Mouse (Mus musculus): ENCODE results near the gene Zfp874a. TPM values are rescaled to one million over a fixed set of nuclear protein-coding genes. Genes with fewer than 3 reads are reported as not detected.
"Not testable (repeated sequence)": the region's sequence is repeated elsewhere in the genome, so short reads cannot be mapped to it uniquely, and the experiment has no call there.

Gene Zfp874a
- polyA plus RNA-seq, 2 experiments, result 5.5 to 9.9 TPM

GRCm38 (mm10) chr13:67428116-67428515 is 23.3 kb downstream of the Zfp874a start:
- Histone ChIP-seq H3K4me2 (replicated peaks; ENCODE audit: low read depth, low read length, severe bottlenecking) (no peak overlapping the region), H3K9ac (ENCODE audit: low read depth, low read length, severe bottlenecking) (no peak overlapping the region), H3K36me3 (ENCODE audit: control insufficient read depth, insufficient read depth, low read length) (no peaks in the 10 kb centered on the region), H3K9me3 (ENCODE audit: control insufficient read depth, low read length) (no peaks in the 10 kb centered on the region), H3K4me1 (ENCODE audit: control insufficient read depth, insufficient read depth, low read length) (no peaks in the 10 kb centered on the region), H3K27ac (replicated peaks; ENCODE audit: low read depth, low read length) (no peak overlapping the region), H3K27me3 (ENCODE audit: control insufficient read depth, insufficient read depth, low read length) (no peaks in the 10 kb centered on the region), H3K4me3 (replicated peaks; ENCODE audit: low read length) (no peak overlapping the region)
- DNase-seq (ENCODE audit: low spot score) (no peak), ATAC-seq (ENCODE audit: low FRiP score, low read depth) (no peak)
- TF ChIP-seq POLR2A (IDR thresholded peaks at IDR 0.05; ENCODE audit: borderline replicate concordance, extremely low read depth, insufficient read depth, insufficient read length), result no peak
- WGBS, result 64% methylated on average over 3 of the region's 3 CpGs

- not testable (repeated sequence) for H3K27ac ChIP-seq (replicated peaks; ENCODE audit: low read depth, low read length); H3K4me2 ChIP-seq (replicated peaks; ENCODE audit: low read depth, low read length, severe bottlenecking); H3K4me1 ChIP-seq (ENCODE audit: control insufficient read depth, insufficient read depth, low read length); H3K9ac ChIP-seq (ENCODE audit: low read depth, low read length, severe bottlenecking); H3K27me3 ChIP-seq (ENCODE audit: control insufficient read depth, insufficient read depth, low read length); DNase-seq (ENCODE audit: low spot score); H3K36me3 ChIP-seq (ENCODE audit: control insufficient read depth, insufficient read depth, low read length); H3K9me3 ChIP-seq (ENCODE audit: control insufficient read depth, low read length); H3K4me3 ChIP-seq (replicated peaks; ENCODE audit: low read length); ATAC-seq (ENCODE audit: low FRiP score, low read depth)
These were observed 25.7 kb downstream of the Zfp874a start for GRCm38 (mm10) chr13:67425699-67426098.

- 92% methylated on average over 2 of the region's 2 CpGs for WGBS
- not testable (repeated sequence) for H3K27me3 ChIP-seq (ENCODE audit: control insufficient read depth, insufficient read depth, low read length); H3K36me3 ChIP-seq (ENCODE audit: control insufficient read depth, insufficient read depth, low read length); ATAC-seq (ENCODE audit: low FRiP score, low read depth); H3K4me2 ChIP-seq (replicated peaks; ENCODE audit: low read depth, low read length, severe bottlenecking); H3K27ac ChIP-seq (replicated peaks; ENCODE audit: low read depth, low read length); H3K4me1 ChIP-seq (ENCODE audit: control insufficient read depth, insufficient read depth, low read length); H3K9me3 ChIP-seq (ENCODE audit: control insufficient read depth, low read length); H3K9ac ChIP-seq (ENCODE audit: low read depth, low read length, severe bottlenecking); DNase-seq (ENCODE audit: low spot score); H3K4me3 ChIP-seq (replicated peaks; ENCODE audit: low read length)
These were observed 28.9 kb downstream of the Zfp874a start for GRCm38 (mm10) chr13:67422532-67422931.

GRCm38 (mm10) chr13:67421207-67421857 is 30.1 kb downstream of the Zfp874a start, which contains the start of gene Zfp459:
TSS of gene Zfp459 (minus strand) at chr13:67421418.
- H3K27me3 ChIP-seq (ENCODE audit: control insufficient read depth, insufficient read depth, low read length), result no peaks in the 10 kb centered on the region
- no peaks in the 10 kb centered on the region for H3K9me3 ChIP-seq (ENCODE audit: control insufficient read depth, low read length)
- ATAC-seq (ENCODE audit: low FRiP score, low read depth) (peak; percentile 81), DNase-seq (ENCODE audit: low spot score) (peak; percentile 29)
- no peak for TF ChIP-seq POLR2A (IDR thresholded peaks at IDR 0.05; ENCODE audit: borderline replicate concordance, extremely low read depth, insufficient read depth, insufficient read length)
- H3K4me2 ChIP-seq (replicated peaks; ENCODE audit: low read depth, low read length, severe bottlenecking), result peak within 1 kb of the TSS; percentile 64
- no peaks in the 10 kb centered on the region for H3K36me3 ChIP-seq (ENCODE audit: control insufficient read depth, insufficient read depth, low read length)
- H3K27ac ChIP-seq (replicated peaks; ENCODE audit: low read depth, low read length), result no peak within 1 kb of the TSS
- H3K9ac ChIP-seq (ENCODE audit: low read depth, low read length, severe bottlenecking), result peak within 1 kb of the TSS; percentile 58
- WGBS, result 2% methylated on average over 22 of the region's 22 CpGs
- H3K4me3 ChIP-seq (replicated peaks; ENCODE audit: low read length), result peak within 1 kb of the TSS; percentile 53
- 0 out of 2 replicates have a peak, but pooled peaks cover 4% of the 10 kb centered on the region for H3K4me1 ChIP-seq (ENCODE audit: control insufficient read depth, insufficient read depth, low read length)

GRCm38 (mm10) chr13:67420558-67421206 is 30.7 kb downstream of the Zfp874a start:
- no peak overlapping the region for H3K27ac ChIP-seq (replicated peaks; ENCODE audit: low read depth, low read length)
- peak overlapping the region; percentile 58 for H3K9ac ChIP-seq (ENCODE audit: low read depth, low read length, severe bottlenecking)
- H3K4me2 ChIP-seq (replicated peaks; ENCODE audit: low read depth, low read length, severe bottlenecking), result peak overlapping the region; percentile 64
- no peak for TF ChIP-seq POLR2A (IDR thresholded peaks at IDR 0.05; ENCODE audit: borderline replicate concordance, extremely low read depth, insufficient read depth, insufficient read length)
- H3K27me3 ChIP-seq (ENCODE audit: control insufficient read depth, insufficient read depth, low read length), result no peaks in the 10 kb centered on the region
- 31% methylated on average over 11 of the region's 11 CpGs for WGBS
- DNase-seq (ENCODE audit: low spot score) (no peak), ATAC-seq (ENCODE audit: low FRiP score, low read depth) (no peak)
- H3K4me3 ChIP-seq (replicated peaks; ENCODE audit: low read length), result peak overlapping the region; percentile 53
- H3K4me1 ChIP-seq (ENCODE audit: control insufficient read depth, insufficient read depth, low read length), result 0 out of 2 replicates have a peak, but pooled peaks cover 4% of the 10 kb centered on the region
- no peaks in the 10 kb centered on the region for H3K36me3 ChIP-seq (ENCODE audit: control insufficient read depth, insufficient read depth, low read length)
- no peaks in the 10 kb centered on the region for H3K9me3 ChIP-seq (ENCODE audit: control insufficient read depth, low read length)

All from limb, embryonic 14.5 days (tissue).